Mouse (Mus musculus): ENCODE measurements around the gene Commd6.

GRCm38 (mm10) chr14:101635765-101636164 is 4.7 kb downstream of the Commd6 start:
- TF ChIP-seq CTCF (IDR thresholded peaks at IDR 0.05; ENCODE audit: borderline replicate concordance, control insufficient read depth, extremely low read depth, insufficient read depth, low read length, poor library complexity) (no peak), POLR2A (IDR thresholded peaks at IDR 0.05; ENCODE audit: control insufficient read depth, extremely low read depth, insufficient read depth, low read length, poor library complexity) (no peak)
